Mouse (Mus musculus) hindbrain, postnatal 0 days (tissue): ENCODE results near the gene Kalrn. TPM values are rescaled to one million over a fixed set of nuclear protein-coding genes. Genes with fewer than 3 reads are reported as not detected.

Experiments
- ATAC-seq: fragments of 200-750 bp; cut with Nextera tagmentation; 2 replicates; pipeline ENCODE4 v1.8.0; 2017; ENCODE audit warnings: mild to moderate bottlenecking, moderate TSS enrichment, moderate library complexity
- DNase-seq: peaks from one replicate; pipeline ENCODE4 v3.0.0-alpha.2; 2015; ENCODE audit warnings: low spot score
- H3K27ac ChIP-seq: fragments of 300-500 bp; sonication (generic); 2 replicates; pipeline ENCODE4 v1.5.1; 2014; ENCODE audit warnings: mild to moderate bottlenecking
- H3K27me3 ChIP-seq: fragments of 300-500 bp; sonication (generic); 2 replicates; pipeline ENCODE4 v1.6.1; 2014; ENCODE audit warnings: low read length, mixed read lengths; ENCODE audit not compliant: insufficient read depth
- H3K36me3 ChIP-seq: fragments of 300-500 bp; sonication (generic); 2 replicates; pipeline ENCODE4 v1.6.1; 2014; ENCODE audit warnings: low read length, mixed read lengths; ENCODE audit not compliant: insufficient read depth
- H3K4me1 ChIP-seq: fragments of 300-500 bp; sonication (generic); 2 replicates; pipeline ENCODE4 v1.6.1; 2014; ENCODE audit warnings: antibody characterized with exemption, low read length, mixed read lengths; ENCODE audit not compliant: insufficient read depth
- H3K4me2 ChIP-seq: fragments of 300-500 bp; sonication (generic); 2 replicates; pipeline ENCODE4 v1.6.1; 2014; ENCODE audit warnings: low read depth, mild to moderate bottlenecking, low read length, moderate library complexity, mixed read lengths
- H3K4me3 ChIP-seq: fragments of 300-500 bp; sonication (generic); 2 replicates; pipeline ENCODE4 v1.5.1; 2014; ENCODE audit warnings: low read length
- H3K9ac ChIP-seq: fragments of 300-500 bp; sonication (generic); replicated peaks from 2 replicates; pipeline ENCODE4 v1.6.1; 2014; ENCODE audit warnings: mild to moderate bottlenecking, low read length, moderate library complexity, mixed read lengths
- H3K9me3 ChIP-seq: fragments of 300-500 bp; sonication (generic); 2 replicates; pipeline ENCODE4 v1.6.1; 2016; ENCODE audit warnings: low read length, mixed read lengths
- CTCF ChIP-seq: IDR thresholded peaks from 2 replicates; pipeline ENCODE4 v1.5.1; 2016; ENCODE audit warnings: antibody characterized with exemption, control low read depth, low read depth
- WGBS: fragments of 180-500 bp; shearing (Covaris S2); extraction: QIAGEN DNeasy Blood & Tissue Kit; methylation state at CpG from one replicate; pipeline ENCODE4 v1.1.7; 2014; 5-methylcytosine and 5-hydroxymethylcytosine counted together
- polyA plus RNA-seq: library from polyadenylated mRNA; unstranded; fragments of >200 nt; fragmentation: Nextera tagmentation; extraction: Ambion mirVana; gene quantifications from 2 replicates; pipeline ENCODE4 v1.2.1, GENCODE M21; 2015
- total RNA-seq: library from RNA; depleted of rRNA; stranded (reverse); fragments of >200 nt; gene quantifications from 2 replicates; pipeline ENCODE4 v1.2.3, GENCODE M21; 2014

The Kalrn gene
- total and polyA plus RNA-seq, 2 experiments from 2014 or later, result 17.0 to 107 TPM

DNA sequence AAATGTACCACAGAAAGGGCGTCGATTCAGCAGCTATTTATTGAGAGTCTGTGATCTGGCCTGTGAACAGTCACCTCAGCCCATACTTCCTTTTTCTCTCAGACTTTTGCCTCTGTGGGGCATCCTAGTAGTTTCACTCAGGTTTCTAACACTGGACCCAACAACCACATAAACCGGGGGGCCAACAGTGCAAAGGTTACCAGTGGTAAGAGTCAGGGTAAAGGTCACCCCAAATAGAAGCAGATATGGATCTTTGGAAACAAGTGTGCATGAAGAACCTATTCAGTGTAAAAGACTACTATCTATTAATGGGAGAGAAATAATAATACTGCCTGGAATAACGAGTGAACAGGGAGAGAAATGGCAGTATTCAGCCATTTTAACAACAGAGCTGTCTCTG lies 525.1 kb downstream of the Kalrn start:
- H3K9me3 ChIP-seq, result no peaks in the 10 kb centered on the region
- no peaks in the 10 kb centered on the region for H3K27me3 ChIP-seq
- H3K36me3 ChIP-seq, result peaks cover 8% of the 10 kb centered on the region
- H3K9ac ChIP-seq, result no peak overlapping the region
- no peak for TF ChIP-seq CTCF
- H3K4me1 ChIP-seq, result no peaks in the 10 kb centered on the region
- 90% methylated on average over 4 of the region's 4 CpGs for WGBS
- H3K27ac ChIP-seq, result no peak overlapping the region
- DNase-seq, result no peak
- no peak overlapping the region for H3K4me3 ChIP-seq
- H3K4me2 ChIP-seq, result no peak overlapping the region
- no peak for ATAC-seq

DNA sequence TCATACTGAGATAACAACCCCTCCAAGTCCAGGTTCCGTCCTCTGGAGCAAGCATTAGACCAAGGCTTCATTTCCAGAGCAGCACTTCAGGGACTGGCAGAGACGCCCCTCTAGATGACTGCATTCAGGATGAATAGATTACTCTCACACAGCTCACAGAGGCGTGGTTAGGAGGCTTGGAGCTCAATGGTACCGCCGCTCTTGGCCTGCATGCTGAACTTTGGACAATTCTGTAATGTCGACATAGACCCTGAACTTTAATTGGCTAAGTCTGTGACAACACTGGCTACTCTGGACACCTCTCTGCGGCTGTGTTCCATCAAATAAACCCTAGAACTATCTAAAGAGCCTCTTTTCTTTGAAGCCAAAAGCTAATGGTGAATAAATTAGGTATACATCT lies 525.8 kb downstream of the Kalrn start:
- peaks cover under 1% of the 10 kb centered on the region; the same call in 1 of the 2 replicates for H3K36me3 ChIP-seq
- 63% methylated on average over 7 of the region's 7 CpGs for WGBS
- H3K27ac ChIP-seq, result no peak overlapping the region

DNA sequence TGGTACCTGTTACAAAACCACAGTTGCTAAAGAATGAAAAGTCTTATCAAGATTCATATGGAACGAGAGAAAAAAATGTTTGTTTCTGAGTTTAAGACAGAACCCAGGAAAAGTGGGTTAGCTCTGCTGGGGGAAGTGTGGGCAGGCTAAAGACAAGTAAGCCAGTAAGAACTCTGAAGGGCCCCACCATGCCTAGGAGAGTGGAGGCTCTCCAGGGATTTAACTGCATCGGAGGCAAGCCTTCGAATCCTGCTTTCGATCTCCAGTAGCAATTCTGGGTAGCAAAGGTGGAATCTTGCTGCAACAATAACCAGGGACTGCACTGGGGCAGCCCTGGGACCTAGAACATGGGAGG lies 526.3 kb downstream of the Kalrn start:
- ATAC-seq (no peak), DNase-seq (no peak)
- no peaks in the 10 kb centered on the region for H3K4me1 ChIP-seq
- H3K36me3 ChIP-seq, result no peaks in the 10 kb centered on the region
- no peak for TF ChIP-seq CTCF
- no peak overlapping the region for H3K4me3 ChIP-seq
- H3K27ac ChIP-seq, result no peak overlapping the region
- H3K9me3 ChIP-seq, result no peaks in the 10 kb centered on the region
- WGBS, result 80% methylated on average over 4 of the region's 4 CpGs
- H3K27me3 ChIP-seq, result no peaks in the 10 kb centered on the region
- no peak overlapping the region for H3K4me2 ChIP-seq
- H3K9ac ChIP-seq, result no peak overlapping the region

More for the DNA sequence above, 525.8 kb downstream of the Kalrn start:
- no peak for TF ChIP-seq CTCF
- Histone ChIP-seq H3K4me2 (no peak overlapping the region), H3K4me1 (no peaks in the 10 kb centered on the region), H3K27me3 (no peaks in the 10 kb centered on the region), H3K4me3 (no peak overlapping the region), H3K9ac (no peak overlapping the region), H3K9me3 (no peaks in the 10 kb centered on the region)
- no peak for DNase-seq
- no peak for ATAC-seq

DNA sequence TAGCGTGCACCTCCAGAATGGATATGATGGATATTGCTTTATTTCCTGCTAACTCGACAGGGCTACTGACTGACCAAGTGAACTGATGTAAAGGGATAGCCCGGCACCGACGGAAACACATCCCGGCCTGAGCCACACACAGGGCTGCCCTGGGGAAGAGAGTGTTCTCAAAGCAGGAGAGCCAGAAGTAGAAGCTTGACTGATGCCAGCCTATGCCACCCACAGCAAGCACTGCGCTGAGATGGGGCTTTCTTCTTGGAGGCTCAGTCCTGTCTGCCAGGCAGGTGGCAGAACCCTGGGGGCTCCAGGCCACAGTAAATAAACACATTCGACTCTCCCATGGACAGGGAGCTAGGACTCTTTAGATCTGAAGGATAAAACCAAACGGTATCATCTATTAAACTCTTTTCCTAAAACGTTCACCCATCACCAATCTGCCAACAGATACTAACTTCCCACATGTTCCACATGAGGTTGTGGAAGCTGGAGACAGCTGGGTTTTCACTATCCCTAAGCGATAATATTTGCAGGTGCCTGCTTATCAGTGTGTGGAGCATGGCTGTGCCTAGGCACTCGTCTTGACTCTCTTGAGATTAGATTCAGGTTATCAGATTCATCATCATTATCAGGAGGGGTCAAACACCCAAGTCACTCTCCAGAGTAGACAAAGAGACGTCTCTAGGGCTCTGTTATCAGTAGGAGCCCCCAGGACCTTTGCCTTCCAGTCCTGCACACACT lies 526.9 kb downstream of the Kalrn start:
- H3K9me3 ChIP-seq, result no peaks in the 10 kb centered on the region
- no peak overlapping the region for H3K4me3 ChIP-seq
- no peak overlapping the region for H3K27ac ChIP-seq
- ATAC-seq (no peak), DNase-seq (no peak)
- WGBS, result 86% methylated on average over 13 of the region's 13 CpGs
- TF ChIP-seq CTCF, result no peak
- no peak overlapping the region for H3K9ac ChIP-seq
- H3K4me1 ChIP-seq, result no peaks in the 10 kb centered on the region
- H3K4me2 ChIP-seq, result no peak overlapping the region
- H3K36me3 ChIP-seq, result no peaks in the 10 kb centered on the region
- H3K27me3 ChIP-seq, result no peaks in the 10 kb centered on the region

DNA sequence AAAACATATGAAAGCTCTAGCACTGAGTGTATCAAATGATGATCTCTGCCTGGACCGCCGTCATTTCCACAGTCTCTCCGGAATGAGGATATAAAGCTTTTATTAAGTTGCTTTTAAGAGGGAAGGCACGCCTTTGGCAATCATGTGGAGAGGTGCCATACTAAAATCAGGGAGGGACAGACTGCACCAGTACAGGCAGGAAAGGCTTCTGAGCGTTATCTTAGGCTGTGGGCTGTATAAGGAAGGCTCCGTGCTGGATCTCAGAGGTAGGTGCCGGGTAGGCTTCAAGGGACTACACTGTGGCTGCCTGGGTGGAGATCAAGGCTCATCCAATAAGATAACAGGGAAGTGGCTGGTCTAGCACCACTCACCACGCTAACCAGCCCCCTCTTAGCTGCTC lies 528.8 kb downstream of the Kalrn start:
- H3K9ac ChIP-seq, result no peak overlapping the region
- 90% methylated on average over 8 of the region's 8 CpGs for WGBS
- no peak overlapping the region for H3K4me2 ChIP-seq
- ATAC-seq, result no peak
- no peak for DNase-seq
- no peaks in the 10 kb centered on the region for H3K9me3 ChIP-seq
- TF ChIP-seq CTCF, result no peak
- no peak overlapping the region for H3K27ac ChIP-seq
- H3K4me1 ChIP-seq, result no peaks in the 10 kb centered on the region
- no peaks in the 10 kb centered on the region for H3K27me3 ChIP-seq
- no peak overlapping the region for H3K4me3 ChIP-seq
- H3K36me3 ChIP-seq, result peaks cover under 1% of the 10 kb centered on the region; the same call in 1 of the 2 replicates

DNA sequence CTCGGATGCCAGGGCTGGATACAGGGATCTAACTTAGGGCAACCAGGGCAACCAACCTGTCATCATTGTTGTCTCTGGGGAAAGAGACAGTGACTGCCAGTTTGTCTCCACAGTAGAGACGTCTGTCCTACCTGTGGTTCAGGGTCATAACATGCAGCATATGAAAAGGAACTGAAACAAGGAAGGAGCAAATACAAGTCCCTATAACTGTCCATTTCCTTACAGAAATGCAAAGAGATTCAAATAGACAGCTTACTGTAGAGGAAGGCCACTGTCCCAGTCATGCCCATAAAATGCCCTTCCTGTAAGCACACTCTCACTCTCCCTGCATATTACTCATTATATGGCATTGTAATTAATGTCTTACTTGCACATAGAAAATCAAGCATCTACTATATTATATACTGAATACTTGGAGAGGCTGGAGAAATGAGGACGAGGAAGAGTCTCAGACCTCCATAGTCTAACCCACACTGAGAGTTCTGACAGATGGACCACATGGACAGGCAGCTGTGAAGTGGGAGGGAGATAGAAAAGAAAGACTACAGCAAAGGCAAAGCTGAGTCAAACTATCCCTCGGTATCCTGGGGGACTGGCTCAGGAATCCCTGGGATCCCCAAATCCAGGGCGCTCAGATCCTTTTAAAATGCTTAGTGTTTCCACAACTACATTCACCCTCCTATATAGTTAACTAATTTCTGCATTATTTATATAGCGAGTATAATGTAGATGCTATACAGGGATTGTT lies 530.1 kb downstream of the Kalrn start:
- H3K9me3 ChIP-seq, result no peaks in the 10 kb centered on the region

DNA sequence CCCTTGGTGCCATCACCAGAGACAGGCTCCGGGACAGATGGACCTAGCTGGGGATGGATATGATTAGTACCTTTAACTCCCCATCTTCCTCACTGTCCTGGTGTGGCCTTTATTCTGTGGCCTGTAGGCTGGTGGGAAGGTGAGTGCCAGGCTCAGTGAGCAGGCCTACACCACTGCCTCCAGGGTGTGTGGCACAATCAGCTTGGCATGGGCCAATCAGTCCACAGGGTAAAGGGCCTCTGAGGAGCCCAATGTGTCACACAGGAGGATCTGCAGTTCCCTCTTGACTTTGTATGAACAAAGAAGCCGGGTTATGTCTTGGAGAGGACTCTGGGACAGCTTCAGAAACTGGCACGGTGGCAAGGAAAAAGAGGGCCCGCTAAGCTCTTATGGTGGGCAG lies 530.7 kb downstream of the Kalrn start:
- DNase-seq (no peak), ATAC-seq (no peak)
- Histone ChIP-seq H3K27ac (no peak overlapping the region), H3K4me2 (no peak overlapping the region), H3K9me3 (no peaks in the 10 kb centered on the region), H3K4me1 (no peaks in the 10 kb centered on the region), H3K27me3 (no peaks in the 10 kb centered on the region), H3K4me3 (no peak overlapping the region), H3K36me3 (peaks cover 13% of the 10 kb centered on the region; the same call in 1 of the 2 replicates), H3K9ac (no peak overlapping the region)
- WGBS, result 89% methylated on average over 4 of the region's 4 CpGs
- TF ChIP-seq CTCF, result no peak

More for the DNA sequence above, 530.1 kb downstream of the Kalrn start:
- Histone ChIP-seq H3K27me3 (no peaks in the 10 kb centered on the region), H3K4me3 (no peak overlapping the region), H3K36me3 (peaks cover 11% of the 10 kb centered on the region; the same call in 1 of the 2 replicates), H3K27ac (no peak overlapping the region), H3K4me2 (no peak overlapping the region), H3K4me1 (no peaks in the 10 kb centered on the region), H3K9ac (no peak overlapping the region)
- no peak for TF ChIP-seq CTCF
- WGBS, result 85% methylated on average over 6 of the region's 6 CpGs
- DNase-seq (no peak), ATAC-seq (no peak)
